Mouse (Mus musculus) MEL (cell line): Measurements from ENCODE around the gene Lhfp. TPM values are rescaled to one million over a fixed set of nuclear protein-coding genes. Genes with fewer than 3 reads are reported as not detected.

Experiments used
- DNase-seq: peaks from one replicate; pipeline ENCODE4 v3.0.0; 2011; ENCODE audit warnings: low read depth, low spot score
- H3K27ac ChIP-seq: 2 replicates; pipeline ENCODE4 v1.5.1; 2012; ENCODE audit warnings: low read depth, mild to moderate bottlenecking, control low read depth, low read length, moderate library complexity; ENCODE audit not compliant: control insufficient read depth
- H3K27me3 ChIP-seq, 2 experiments: fragments of 150-350 bp in 1 of 2; sonication (generic) in 1 of 2; 2 replicates each; pipeline ENCODE4 v1.6.1; 2012; ENCODE audit warnings: low read length in 2 of 2, mild to moderate bottlenecking in 2 of 2, improper control_type of control experiment in 1 of 2, moderate library complexity in 1 of 2; ENCODE audit not compliant: insufficient read depth in 2 of 2, control insufficient read depth in 1 of 2
- H3K36me3 ChIP-seq, 2 experiments: 2 replicates each; pipeline ENCODE4 v1.6.1; 2012 to 2014; ENCODE audit warnings: low read length in 2 of 2, improper control_type of control experiment in 1 of 2, inconsistent platforms in 1 of 2, mild to moderate bottlenecking in 1 of 2; ENCODE audit not compliant: insufficient read depth in 2 of 2, control insufficient read depth in 1 of 2
- H3K4me1 ChIP-seq, 2 experiments: fragments of 150-350 bp in 1 of 2; sonication (generic) in 1 of 2; 2 replicates each; pipeline ENCODE4 v1.6.1; 2012; ENCODE audit warnings: low read length in 2 of 2, improper control_type of control experiment in 1 of 2, mild to moderate bottlenecking in 1 of 2; ENCODE audit not compliant: insufficient read depth in 2 of 2, control insufficient read depth in 1 of 2
- H3K4me3 ChIP-seq, 2 experiments: fragments of 150-350 bp in 1 of 2; sonication (generic) in 1 of 2; 2 replicates each; pipeline ENCODE4 v1.5.1; 2012; ENCODE audit warnings: low read depth in 2 of 2, low read length in 2 of 2, mild to moderate bottlenecking in 2 of 2, moderate library complexity in 2 of 2, control low read depth in 1 of 2, improper control_type of control experiment in 1 of 2; ENCODE audit not compliant: control insufficient read depth in 1 of 2, insufficient read depth in 1 of 2
- H3K79me2 ChIP-seq: 2 replicates; pipeline ENCODE4 v1.6.1; 2012; ENCODE audit warnings: mild to moderate bottlenecking, low read length, moderate library complexity; ENCODE audit not compliant: control insufficient read depth, poor library complexity, insufficient read depth
- H3K9ac ChIP-seq: 2 replicates; pipeline ENCODE4 v1.6.1; 2012; ENCODE audit warnings: low read depth, mild to moderate bottlenecking, control low read depth, low read length, moderate library complexity; ENCODE audit not compliant: control insufficient read depth, poor library complexity, severe bottlenecking
- H3K9me3 ChIP-seq: fragments of 150-350 bp; sonication (generic); replicated peaks from 2 replicates; pipeline ENCODE4 v1.6.1; 2012; ENCODE audit warnings: mild to moderate bottlenecking, low read length, improper control_type of control experiment, moderate library complexity; ENCODE audit not compliant: insufficient read depth
- CHD1 ChIP-seq: IDR thresholded peaks from 2 replicates; pipeline ENCODE4 v1.6.1; 2012; ENCODE audit warnings: low read depth, mild to moderate bottlenecking, inconsistent platforms, low read length, improper control_type of control experiment
- CTCF ChIP-seq, 3 experiments: IDR thresholded peaks in 2 of 3; conservative IDR thresholded peaks in 1 of 3; 2 replicates each; pipeline ENCODE4 v1.5.1; 2011 to 2012; ENCODE audit warnings: low read length in 3 of 3, low read depth in 2 of 3, mild to moderate bottlenecking in 2 of 3, improper control_type of control experiment in 1 of 3, inconsistent platforms in 1 of 3, mixed read lengths in 1 of 3, moderate library complexity in 1 of 3; ENCODE audit not compliant: control insufficient read depth in 1 of 3, insufficient read depth in 1 of 3, poor library complexity in 1 of 3, severe bottlenecking in 1 of 3
- ELF1 ChIP-seq: IDR thresholded peaks from 2 replicates; pipeline ENCODE4 v1.6.1; 2014; ENCODE audit warnings: low read depth, mild to moderate bottlenecking, inconsistent platforms, low read length, improper control_type of control experiment, moderate library complexity
- GATA1 ChIP-seq: IDR thresholded peaks from 2 replicates; pipeline ENCODE4 v1.6.1; 2011; ENCODE audit warnings: low read depth, low read length, improper control_type of control experiment
- HCFC1 ChIP-seq: IDR thresholded peaks from 2 replicates; pipeline ENCODE4 v1.6.1; 2012; ENCODE audit warnings: low read depth, mild to moderate bottlenecking, inconsistent platforms, low read length, improper control_type of control experiment, moderate library complexity
- JUND ChIP-seq: IDR thresholded peaks from 2 replicates; pipeline ENCODE4 v1.6.1; 2011; ENCODE audit warnings: low read depth, mild to moderate bottlenecking, improper control_type of control experiment, low read length
- MAFK ChIP-seq: IDR thresholded peaks from 2 replicates; pipeline ENCODE4 v1.6.1; 2011; ENCODE audit warnings: low read depth, mild to moderate bottlenecking, low read length, improper control_type of control experiment, borderline replicate concordance
- MAX ChIP-seq: IDR thresholded peaks from 2 replicates; pipeline ENCODE4 v1.6.1; 2011; ENCODE audit warnings: low read length, improper control_type of control experiment
- MXI1 ChIP-seq: IDR thresholded peaks from 2 replicates; pipeline ENCODE4 v1.6.1; 2011; ENCODE audit warnings: mild to moderate bottlenecking, low read depth, low read length, improper control_type of control experiment
- MYB ChIP-seq: IDR thresholded peaks from 2 replicates; pipeline ENCODE4 v1.6.1; 2011; ENCODE audit warnings: mild to moderate bottlenecking, low read depth, low read length, improper control_type of control experiment
- NELFE ChIP-seq: IDR thresholded peaks from 2 replicates; pipeline ENCODE4 v1.6.1; 2011; ENCODE audit warnings: low read depth, low read length, improper control_type of control experiment
- NRF1 ChIP-seq: IDR thresholded peaks from 2 replicates; pipeline ENCODE4 v1.6.1; 2014; ENCODE audit warnings: low read depth, mild to moderate bottlenecking, inconsistent platforms, low read length, improper control_type of control experiment, moderate library complexity; ENCODE audit not compliant: poor library complexity, insufficient read depth, severe bottlenecking
- POLR2A ChIP-seq, 2 experiments: IDR thresholded peaks; 2 replicates each; pipeline ENCODE4 v1.6.1; 2011 to 2012; ENCODE audit warnings: low read length in 2 of 2, mild to moderate bottlenecking in 2 of 2, control low read depth in 1 of 2, improper control_type of control experiment in 1 of 2, low read depth in 1 of 2, moderate library complexity in 1 of 2; ENCODE audit not compliant: control insufficient read depth in 1 of 2, insufficient read depth in 1 of 2, poor library complexity in 1 of 2
- POLR2AphosphoS2 ChIP-seq: IDR thresholded peaks from 2 replicates; pipeline ENCODE4 v1.6.1; 2011; ENCODE audit warnings: low read length, improper control_type of control experiment
- RAD21 ChIP-seq: IDR thresholded peaks from 2 replicates; pipeline ENCODE4 v1.6.1; 2011; ENCODE audit warnings: mild to moderate bottlenecking, low read depth, low read length, improper control_type of control experiment
- RCOR1 ChIP-seq: IDR thresholded peaks from 2 replicates; pipeline ENCODE4 v1.6.1; 2012; ENCODE audit warnings: low read depth, mild to moderate bottlenecking, inconsistent platforms, low read length, improper control_type of control experiment
- SIN3A ChIP-seq: IDR thresholded peaks from 2 replicates; pipeline ENCODE4 v1.6.1; 2012; ENCODE audit warnings: low read length, improper control_type of control experiment, inconsistent platforms
- TAL1 ChIP-seq: IDR thresholded peaks from 2 replicates; pipeline ENCODE4 v1.6.1; 2012; ENCODE audit warnings: mild to moderate bottlenecking, inconsistent platforms, low read length, moderate library complexity, mixed read lengths
- TCF12 ChIP-seq: IDR thresholded peaks from 2 replicates; pipeline ENCODE4 v1.6.1; 2014; ENCODE audit warnings: low read depth, mild to moderate bottlenecking, inconsistent platforms, low read length, improper control_type of control experiment, moderate library complexity
- USF1 ChIP-seq: IDR thresholded peaks from 2 replicates; pipeline ENCODE4 v1.6.1; 2014; ENCODE audit warnings: low read depth, mild to moderate bottlenecking, inconsistent platforms, low read length, improper control_type of control experiment, moderate library complexity
- USF2 ChIP-seq, 2 experiments: IDR thresholded peaks; 2 replicates each; pipeline ENCODE4 v1.6.1; 2011 to 2012; ENCODE audit warnings: improper control_type of control experiment in 2 of 2, low read length in 2 of 2, borderline replicate concordance in 1 of 2, inconsistent platforms in 1 of 2, low read depth in 1 of 2, mild to moderate bottlenecking in 1 of 2; ENCODE audit not compliant: insufficient read depth in 1 of 2
- ZKSCAN1 ChIP-seq: IDR thresholded peaks from 2 replicates; pipeline ENCODE4 v1.6.1; 2012; ENCODE audit warnings: low read depth, mild to moderate bottlenecking, inconsistent platforms, low read length, improper control_type of control experiment, moderate library complexity
- ZNF384 ChIP-seq: IDR thresholded peaks from 2 replicates; pipeline ENCODE4 v1.6.1; 2012; ENCODE audit warnings: low read depth, mild to moderate bottlenecking, inconsistent platforms, low read length, improper control_type of control experiment
- polyA plus RNA-seq, 2 experiments: library from polyadenylated mRNA; stranded (reverse) in 1 of 2; unstranded in 1 of 2; fragments of >175 nt in 1 of 2; fragments of >200 nt in 1 of 2; gene quantifications; 2 replicates each; pipeline versions ENCODE4 v1.2.1 to v1.2.4; 2012; ENCODE audit warnings: low replicate concordance in 2 of 2, low read depth in 1 of 2; ENCODE audit not compliant: insufficient read length in 2 of 2, insufficient read depth in 1 of 2, missing spikeins in 1 of 2
- total RNA-seq: library from RNA; depleted of rRNA; stranded (reverse); fragments of 300-350 nt; gene quantifications from 2 replicates; pipeline ENCODE4 v1.2.3, GENCODE M21; 2012

Gene Lhfp
- total and polyA plus RNA-seq, 3 experiments, result not detected

DNA sequence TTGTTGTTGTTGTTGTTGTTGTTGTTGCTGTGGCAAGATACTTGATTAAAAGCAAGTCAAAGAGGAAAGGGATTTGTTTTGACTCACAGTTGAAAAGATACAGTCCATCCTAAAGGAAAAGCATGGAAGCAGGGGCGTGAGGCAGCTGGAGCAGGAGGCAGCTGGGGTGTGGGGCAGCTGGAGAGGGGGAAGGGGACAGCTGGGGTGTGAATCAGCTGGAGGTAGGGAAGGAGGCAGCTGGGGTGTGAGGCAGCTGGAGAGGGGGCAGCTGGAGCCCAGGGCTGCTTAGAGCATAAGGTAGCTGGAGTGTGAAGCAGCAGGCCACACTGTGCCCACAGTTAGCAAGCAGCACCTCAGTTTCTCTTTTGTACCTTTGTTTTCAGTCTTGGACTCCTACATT is 110.3 kb downstream of the Lhfp start:
- Histone ChIP-seq H3K27me3 (no peaks in the 10 kb centered on the region), H3K27ac (no peak overlapping the region), H3K4me3 (no peak overlapping the region), H3K9me3 (no peaks in the 10 kb centered on the region), H3K9ac (no peak overlapping the region), H3K79me2 (no peaks in the 10 kb centered on the region), H3K36me3 (no peaks in the 10 kb centered on the region), H3K4me1 (no peaks in the 10 kb centered on the region)
- no peak for DNase-seq
- TF ChIP-seq CTCF (IDR thresholded peaks at IDR 0.05 in 2 of 3, conservative IDR thresholded peaks at IDR 0.05 in 1 of 3; ENCODE audit: control insufficient read depth in 1 of 3, insufficient read depth in 1 of 3, low read depth in 2 of 3, low read length in 3 of 3, poor library complexity in 1 of 3, severe bottlenecking in 1 of 3) (no peak), MYB (no peak), POLR2AphosphoS2 (no peak), NELFE (no peak), USF1 (no peak), MXI1 (no peak), TCF12 (no peak), MAFK (no peak), HCFC1 (no peak), ZNF384 (no peak), TAL1 (no peak), GATA1 (no peak), SIN3A (no peak), JUND (no peak), NRF1 (no peak), MAX (no peak), ZKSCAN1 (no peak), RCOR1 (no peak), USF2 (IDR thresholded peaks at IDR 0.05; ENCODE audit: borderline replicate concordance in 1 of 2, insufficient read depth in 1 of 2, low read depth in 1 of 2, low read length in 2 of 2) (no peak), RAD21 (no peak)

DNA sequence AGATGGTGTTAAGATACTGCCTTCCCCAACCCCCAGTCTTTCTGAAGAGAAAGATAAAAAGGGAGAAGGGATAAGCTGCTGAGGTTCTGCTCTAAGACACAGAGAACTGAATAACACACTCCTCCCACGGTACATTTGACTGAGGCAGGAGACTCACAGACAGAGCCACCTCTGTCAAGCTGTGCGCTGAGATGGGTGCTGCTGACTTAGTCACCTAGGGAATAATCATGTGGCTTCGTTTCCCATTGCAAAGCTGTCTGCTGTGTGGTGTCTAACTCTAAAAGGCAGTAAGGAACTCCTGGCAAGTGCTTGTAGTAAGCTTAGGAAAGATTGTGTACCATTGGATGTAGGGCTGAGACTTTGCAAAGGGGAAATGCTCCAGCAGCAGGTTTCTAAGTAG is 120.6 kb downstream of the Lhfp start:
- H3K4me1 ChIP-seq, result no peaks in the 10 kb centered on the region
- TF ChIP-seq CHD1, result no peak
- TF ChIP-seq ELF1, result no peak
- TF ChIP-seq MYB, result no peak
- no peak for TF ChIP-seq POLR2A (IDR thresholded peaks at IDR 0.05; ENCODE audit: control insufficient read depth in 1 of 2, insufficient read depth in 1 of 2, low read depth in 1 of 2, low read length in 2 of 2, poor library complexity in 1 of 2)
- no peak for TF ChIP-seq ZNF384
- H3K27ac ChIP-seq, result no peak overlapping the region
- no peaks in the 10 kb centered on the region for H3K36me3 ChIP-seq
- H3K79me2 ChIP-seq, result no peaks in the 10 kb centered on the region
- DNase-seq, result no peak
- H3K9ac ChIP-seq, result no peak overlapping the region
- H3K9me3 ChIP-seq, result no peaks in the 10 kb centered on the region
- no peaks in the 10 kb centered on the region for H3K27me3 ChIP-seq
- H3K4me3 ChIP-seq, result no peak overlapping the region
